Comparison of ENCODE assay signal across 8 mouse cellular contexts in genomic region chr9:63757462-63757772, GRCm38 (mm10). TPM values are rescaled to one million over a fixed set of nuclear protein-coding genes. Genes with fewer than 3 reads are reported as not detected.
DNase-seq lines count a peak whose midpoint lies in the region; ATAC-seq and TF ChIP-seq lines count a peak whose summit lies in the region.

No protein-coding gene starts in this region.

- no peak for DNase-seq in kidney, postnatal 36 days
- DNase-seq in hindbrain, embryonic 14.5 days (ENCODE audit: low spot score) = no peak
- DNase-seq in right cerebral cortex, postnatal 36 days (ENCODE audit: low spot score in 2 of 2) = no peak
- no peak for DNase-seq in right cerebral cortex, adult 18-20 months

- no peaks in the 10 kb centered on the region for H3K27me3 ChIP-seq in kidney, embryonic 16.5 days (ENCODE audit: insufficient read depth, low read length)
- no peaks in the 10 kb centered on the region; the same call in 1 of the 2 replicates for H3K27me3 ChIP-seq in hindbrain, embryonic 14.5 days (ENCODE audit: control insufficient read depth, insufficient read depth, low read length)
- H3K27me3 ChIP-seq in midbrain, embryonic 16.5 days (ENCODE audit: control insufficient read depth, insufficient read depth, low read depth, low read length) = peaks cover 4% of the 10 kb centered on the region; the same call in 1 of the 2 replicates

- H3K9ac ChIP-seq in kidney, embryonic 16.5 days (replicated peaks; ENCODE audit: low read length) = peak overlapping the region; percentile 92
- peak overlapping the region; percentile 73 for H3K9ac ChIP-seq in hindbrain, embryonic 14.5 days
- H3K9ac ChIP-seq in midbrain, embryonic 16.5 days (ENCODE audit: low read depth, low read length) = peak overlapping the region; percentile 69

- H3K9me3 ChIP-seq in kidney, embryonic 16.5 days (ENCODE audit: low read length) = no peaks in the 10 kb centered on the region
- H3K9me3 ChIP-seq in hindbrain, embryonic 14.5 days (ENCODE audit: control insufficient read depth, low read length) = no peaks in the 10 kb centered on the region
- no peaks in the 10 kb centered on the region for H3K9me3 ChIP-seq in midbrain, embryonic 16.5 days (replicated peaks; ENCODE audit: control insufficient read depth, low read length, poor library complexity, severe bottlenecking)

- no peaks in the 10 kb centered on the region for H3K36me3 ChIP-seq in kidney, embryonic 16.5 days (ENCODE audit: insufficient read depth, low read length)
- no peaks in the 10 kb centered on the region for H3K36me3 ChIP-seq in hindbrain, embryonic 14.5 days (replicated peaks; ENCODE audit: control insufficient read depth, insufficient read depth)
- H3K36me3 ChIP-seq in midbrain, embryonic 16.5 days (ENCODE audit: control insufficient read depth, insufficient read depth, low read length) = no peaks in the 10 kb centered on the region

- H3K4me1 ChIP-seq in kidney, embryonic 16.5 days (ENCODE audit: insufficient read depth, low read length) = peaks cover 63% of the 10 kb centered on the region
- H3K4me1 ChIP-seq in bone marrow macrophage, adult 2 months (ENCODE audit: control insufficient read depth, insufficient read depth, low read length) = peaks cover 2% of the 10 kb centered on the region; the same call in 1 of the 2 replicates
- peaks cover 44% of the 10 kb centered on the region for H3K4me1 ChIP-seq in hindbrain, embryonic 14.5 days (replicated peaks; ENCODE audit: control insufficient read depth, insufficient read depth, low read length)
- H3K4me1 ChIP-seq in midbrain, embryonic 16.5 days (ENCODE audit: control insufficient read depth, insufficient read depth, low read length) = peaks cover 31% of the 10 kb centered on the region

- H3K27ac ChIP-seq in kidney, embryonic 16.5 days (ENCODE audit: low read length) = peak overlapping the region; percentile 98
- peak overlapping the region; percentile 42 for H3K27ac ChIP-seq in bone marrow macrophage, adult 2 months (ENCODE audit: insufficient read depth, low read depth, low read length)
- peak overlapping the region; percentile 82 for H3K27ac ChIP-seq in hindbrain, embryonic 14.5 days
- peak overlapping the region; percentile 62 for H3K27ac ChIP-seq in midbrain, embryonic 16.5 days (ENCODE audit: low read length)

- TF ChIP-seq POLR2A in bone marrow macrophage, adult 2 months (IDR thresholded peaks at IDR 0.05; ENCODE audit: borderline replicate concordance, low read depth, low read length) = no peak

- TF ChIP-seq CTCF in bone marrow macrophage, adult 2 months (IDR thresholded peaks at IDR 0.05; ENCODE audit: low read depth, low read length) = no peak

- peak overlapping the region; percentile 68 for H3K4me2 ChIP-seq in kidney, embryonic 16.5 days (replicated peaks; ENCODE audit: low read depth, low read length)
- H3K4me2 ChIP-seq in hindbrain, embryonic 14.5 days (replicated peaks) = peak overlapping the region; percentile 99
- peak overlapping the region; percentile 100 for H3K4me2 ChIP-seq in midbrain, embryonic 16.5 days (ENCODE audit: low read length)

- under 1% methylated on average over 26 of the region's 26 CpGs for WGBS in kidney, embryonic 16.5 days
- under 1% methylated on average over 26 of the region's 26 CpGs for WGBS in hindbrain, embryonic 14.5 days
- 0% methylated on average over 23 of the region's 26 CpGs for WGBS in midbrain, embryonic 16.5 days

- ATAC-seq in kidney, embryonic 16.5 days (ENCODE audit: low FRiP score, low TSS enrichment) = peak; percentile 1; the same call in 1 of the 2 replicates
- peak; percentile 9; the same call in 1 of the 2 replicates for ATAC-seq in hindbrain, embryonic 14.5 days (ENCODE audit: low FRiP score)
- peak; percentile 19; the same call in 1 of the 2 replicates for ATAC-seq in midbrain, embryonic 16.5 days
- no peak for ATAC-seq in cerebellum, adult (ENCODE audit: insufficient number of reproducible peaks, low FRiP score, low TSS enrichment)

- peak overlapping the region; percentile 73 for H3K4me3 ChIP-seq in kidney, embryonic 16.5 days (ENCODE audit: low read length)
- peak overlapping the region; percentile 74 for H3K4me3 ChIP-seq in bone marrow macrophage, adult 2 months (ENCODE audit: insufficient read depth, low read length)
- peak overlapping the region; percentile 71 for H3K4me3 ChIP-seq in hindbrain, embryonic 14.5 days (replicated peaks; ENCODE audit: low read length)
- peak overlapping the region; percentile 68 for H3K4me3 ChIP-seq in midbrain, embryonic 16.5 days (ENCODE audit: low read depth, low read length)

RNA-seq across cellular contexts. Expression of gene Smad3, which starts 0.4 kb away (rescaled TPM):
- polyA plus RNA-seq in kidney, embryonic 16.5 days (2015; fragmentation: Nextera tagmentation; extraction: Ambion mirVana) = 27.8 and 27.9 TPM in 2 replicates
- 6.5 and 6.9 TPM in 2 replicates for polyA plus RNA-seq in bone marrow macrophage, adult 2 months (2012; ENCODE audit: insufficient read depth, insufficient read length, missing spikeins)
- 7.3 and 9.0 TPM in 2 replicates for polyA plus RNA-seq in hindbrain, embryonic 14.5 days (2014; fragmentation: Nextera tagmentation; extraction: Ambion mirVana)
- polyA plus RNA-seq in midbrain, embryonic 16.5 days (2015; fragmentation: Nextera tagmentation; extraction: Ambion mirVana) = 5.7 and 6.1 TPM in 2 replicates

Comparison
In these comparisons a context has a peak if more than half of its experiments do, and no peak if none do; other contexts are left out.
1. H3K27ac ChIP-seq: peak in every context shown above with its lines; median percentile 98 in kidney, embryonic 16.5 days; 82 in hindbrain, embryonic 14.5 days; 62 in midbrain, embryonic 16.5 days; 42 in bone marrow macrophage, adult 2 months.